Mouse (Mus musculus): ENCODE results near the gene Noxo1.

Gene Noxo1

DNA sequence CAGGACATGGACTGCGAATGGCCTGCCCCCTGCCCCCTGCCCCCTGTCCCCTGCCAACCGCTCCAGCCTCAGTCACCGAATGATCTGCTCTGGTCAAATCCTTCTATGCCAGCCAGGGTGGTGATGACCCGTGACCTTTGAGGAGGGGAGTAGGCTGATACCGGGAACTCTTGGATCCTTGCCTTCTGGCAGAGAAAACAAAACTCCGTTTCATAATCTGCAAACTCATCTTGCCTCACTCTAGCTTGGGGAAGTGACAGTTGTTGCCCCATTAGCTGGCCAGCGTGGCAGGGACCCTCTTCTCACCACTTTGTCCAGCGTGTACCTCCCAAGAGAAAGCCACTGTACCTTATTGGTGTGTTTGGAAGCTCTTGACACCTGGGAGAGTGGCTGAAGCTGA is 46.3 kb downstream of the Noxo1 start:
- no peak for DNase-seq (ENCODE audit: low spot score)

DNA sequence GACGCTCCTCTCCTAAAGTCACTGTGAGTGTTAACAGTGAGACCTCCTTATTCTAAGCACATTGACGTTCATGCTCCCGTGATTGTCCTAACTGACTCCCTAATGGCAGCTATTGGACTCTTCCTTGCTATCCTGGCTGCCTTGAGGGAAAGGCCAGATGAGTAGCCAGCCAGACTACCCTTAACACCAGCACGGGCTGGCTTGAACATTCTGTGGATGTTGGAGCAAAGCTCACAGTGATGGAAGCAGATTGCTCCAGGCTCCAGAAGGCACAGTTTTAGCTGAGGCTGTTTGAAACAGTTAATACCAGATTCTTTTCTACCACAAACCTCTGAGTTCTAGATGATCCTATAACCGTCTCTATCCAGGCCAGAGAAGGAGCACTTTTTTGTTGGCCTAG is 47.9 kb downstream of the Noxo1 start:
- no peak for DNase-seq (ENCODE audit: low spot score)

DNA sequence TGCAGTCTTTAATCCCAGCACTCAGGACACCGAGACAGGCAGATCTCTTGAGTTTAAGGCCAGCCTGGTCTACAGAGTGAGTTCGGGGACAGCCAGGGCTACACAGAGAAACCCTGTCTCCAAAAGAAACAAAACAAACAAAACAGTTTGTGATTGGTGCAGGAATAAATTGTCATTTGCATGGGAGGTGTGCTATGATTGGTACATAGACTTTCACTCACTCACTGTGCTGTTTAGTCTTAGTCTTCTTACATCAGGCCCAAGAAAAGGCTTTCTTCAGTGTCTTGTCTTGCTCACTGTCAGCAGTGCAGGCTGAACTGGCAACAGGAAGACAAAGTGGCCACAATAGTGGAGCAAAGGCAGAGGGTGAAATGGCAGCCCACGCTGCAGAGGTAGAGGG is 48.3 kb downstream of the Noxo1 start:
- no peak for DNase-seq (ENCODE audit: low spot score)

DNA sequence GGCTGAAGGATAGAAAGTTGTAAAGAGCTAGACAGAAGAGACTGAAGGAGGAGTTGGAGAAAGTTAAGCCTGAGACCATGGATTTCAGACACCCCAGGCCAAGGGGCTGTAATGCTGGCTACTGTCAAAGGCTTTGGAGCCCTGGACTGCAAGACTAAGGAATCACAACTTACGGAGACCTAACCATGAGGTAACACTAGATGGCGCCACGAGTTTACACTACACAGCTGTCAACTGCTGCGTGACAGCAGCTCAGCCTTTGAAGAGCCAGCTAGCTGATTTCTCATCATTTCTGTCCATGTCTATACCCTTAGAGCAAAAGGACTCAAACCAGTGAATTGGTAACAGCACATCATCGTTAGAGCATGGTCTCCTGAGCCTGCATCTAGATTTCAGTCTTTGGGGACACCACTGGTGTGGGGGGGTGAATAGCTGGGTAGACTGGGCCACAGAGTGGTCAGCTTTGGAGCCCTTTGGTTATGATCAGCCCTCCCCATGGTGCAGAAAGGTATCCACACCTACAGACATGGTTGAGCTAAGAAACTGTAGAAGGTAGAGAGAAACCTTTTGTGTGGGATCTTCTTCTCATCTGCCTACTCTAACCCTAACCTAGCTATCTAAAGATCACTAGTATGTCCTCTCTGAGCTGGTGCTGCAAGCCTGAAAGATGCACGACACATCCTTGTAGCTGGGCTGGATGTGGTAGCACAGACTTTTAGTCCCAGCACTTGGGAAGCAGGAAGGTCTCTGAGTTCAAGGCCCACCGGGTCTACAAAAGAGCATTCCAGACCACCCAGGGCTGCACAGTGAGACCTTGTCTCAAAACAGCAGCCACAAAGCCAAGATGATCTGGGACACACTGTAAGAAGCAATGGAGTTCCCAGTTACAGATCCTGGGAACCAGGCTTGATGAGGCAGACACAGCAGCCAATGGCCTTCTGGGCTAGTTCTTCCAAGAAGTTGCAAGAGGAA is 49.8 kb downstream of the Noxo1 start:
- DNase-seq (ENCODE audit: low spot score), result peak; percentile 94

DNA sequence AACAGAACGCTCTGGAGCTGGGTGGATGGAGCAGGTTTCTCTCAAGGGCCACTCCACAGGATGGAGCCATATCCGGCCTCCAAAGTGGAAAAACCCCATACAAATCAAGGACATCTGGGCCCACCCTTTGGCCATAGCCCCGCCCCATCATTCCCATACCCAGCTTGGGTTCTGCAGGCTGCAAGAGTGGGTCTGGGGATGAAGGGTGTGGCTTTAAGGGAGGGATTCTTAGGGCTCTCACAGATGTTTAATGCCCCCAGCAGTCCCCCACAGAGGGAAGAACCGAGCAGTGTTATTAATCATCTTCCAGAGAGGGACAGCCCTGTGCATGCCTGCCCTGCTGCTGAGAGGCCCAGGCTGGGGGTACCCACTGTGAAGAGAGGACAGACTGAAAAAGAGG is 51.0 kb downstream of the Noxo1 start:
- DNase-seq (ENCODE audit: low spot score), result no peak

Data from MN1 (cell line).